Mouse (Mus musculus): ENCODE measurements around the gene Cpsf6. TPM values are rescaled to one million over a fixed set of nuclear protein-coding genes. Genes with fewer than 3 reads are reported as not detected.

Gene Cpsf6
- total RNA-seq, 2 experiments from 2014 or later = 27.9 to 35.2 TPM

DNA sequence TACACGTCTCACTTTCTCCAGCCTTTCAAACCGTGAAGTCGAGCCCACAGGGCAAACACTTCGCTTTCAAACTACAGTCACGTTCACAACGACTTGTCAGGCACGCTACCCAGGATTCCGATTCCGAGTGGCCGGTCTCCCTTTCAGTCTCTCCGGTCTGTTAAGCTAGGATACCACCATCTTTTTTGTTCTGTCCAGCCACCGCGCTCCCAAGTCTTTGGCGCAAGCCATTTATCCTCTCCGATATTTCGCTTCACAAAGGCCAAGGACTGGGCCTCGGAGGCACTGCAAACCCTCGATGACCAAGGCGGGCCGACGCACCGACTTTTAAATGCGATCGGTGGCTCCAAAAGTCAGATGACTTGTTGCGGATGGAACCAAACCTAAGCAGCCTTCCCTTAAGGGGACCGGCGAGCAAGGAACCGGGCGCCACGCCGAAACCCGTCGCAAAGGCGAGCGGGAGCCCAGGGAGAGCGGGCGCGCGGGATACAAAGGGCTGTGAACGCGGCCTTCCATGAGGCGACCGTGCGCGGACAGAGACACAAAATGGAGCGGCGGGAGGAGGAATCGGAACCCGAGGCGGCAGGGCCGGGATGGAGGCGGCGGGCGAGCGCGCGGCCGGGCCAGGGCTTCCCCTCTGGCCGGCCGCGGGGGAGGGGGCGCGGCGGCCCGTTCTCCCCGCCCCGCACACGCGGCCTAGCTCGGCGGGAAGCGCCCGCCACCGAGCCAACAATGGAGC lies 3.8 kb downstream of the Cpsf6 start:
- intact Hi-C loops (cut with DNase I) = loop anchor here (10.0 kb wide), 1 partner anchor 311 kb away; the partner anchor contains the start of gene Cct2

DNA sequence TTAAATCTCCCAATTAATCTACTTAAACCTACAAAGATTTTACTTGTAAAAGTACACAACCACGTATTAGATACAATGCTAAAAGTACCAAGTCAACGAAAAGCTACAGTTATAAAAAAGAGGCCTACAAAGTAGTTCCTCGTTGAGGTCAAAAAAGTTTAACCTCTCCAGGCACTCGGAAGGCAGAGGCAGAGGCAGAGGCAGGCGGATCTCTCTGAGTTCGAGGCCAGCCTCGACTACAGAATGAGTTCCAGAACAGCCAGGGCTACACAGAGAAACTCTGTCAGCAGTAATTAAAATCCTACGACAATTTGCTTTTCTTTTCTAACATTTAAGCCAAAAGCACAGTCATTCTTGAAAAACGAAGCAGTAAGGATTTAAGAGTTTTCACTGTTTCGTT lies 4.7 kb downstream of the Cpsf6 start:
- DNase-seq (ENCODE audit: low spot score) = no peak
- intact Hi-C loops (cut with DNase I) = loop anchor here (10.0 kb wide), 1 partner anchor 310 kb away; the partner anchor contains the start of gene Cct2

More for the DNA sequence above, 3.8 kb downstream of the Cpsf6 start:
- peak; percentile 20 for DNase-seq (ENCODE audit: low spot score)

DNA sequence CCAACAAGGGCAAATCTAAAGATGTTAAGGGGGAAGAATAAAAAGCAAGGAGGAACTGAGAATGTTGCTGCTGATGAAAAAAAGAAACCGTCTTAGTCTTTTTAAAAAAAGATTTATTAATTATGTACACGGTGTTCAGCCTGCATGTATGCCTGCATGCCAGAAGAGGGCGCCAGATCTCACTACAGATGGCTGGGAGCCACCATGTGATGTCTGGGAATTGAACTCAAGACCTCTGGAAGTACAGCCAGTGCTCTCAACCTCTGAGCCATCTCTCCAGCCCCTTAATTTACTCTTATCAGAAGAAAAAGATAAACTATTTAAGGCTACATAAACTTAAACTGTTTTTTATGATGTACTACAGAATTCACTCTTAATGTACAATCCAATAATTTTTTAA lies 16.7 kb downstream of the Cpsf6 start:
- intact Hi-C loops (cut with DNase I) = loop anchor here (1.0 to 10.0 kb wide), 3 partner anchors 39 to 312 kb away; no protein-coding TSS in a partner anchor
- DNase-seq (ENCODE audit: low spot score) = peak; percentile 4

DNA sequence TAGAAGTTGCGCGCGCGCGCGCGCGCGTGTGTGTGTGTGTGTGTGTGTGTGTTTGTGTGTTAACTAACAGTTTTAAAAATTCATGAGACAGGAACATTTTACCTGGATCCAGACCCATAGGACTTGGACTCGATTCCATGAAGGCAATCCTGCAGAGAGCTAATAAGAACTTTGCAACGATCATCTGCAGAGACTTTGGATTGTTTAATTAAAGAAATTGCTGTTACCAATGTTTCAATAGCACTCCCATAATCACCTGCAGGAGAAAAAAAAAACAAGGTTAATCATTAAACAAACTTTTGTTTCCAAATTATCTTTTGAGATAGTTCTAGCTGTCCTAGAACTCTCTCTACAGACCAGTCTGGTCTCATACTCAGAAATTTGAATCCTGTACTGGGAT lies 20.9 kb downstream of the Cpsf6 start:
- intact Hi-C loops (cut with DNase I) = no loop called here

DNA sequence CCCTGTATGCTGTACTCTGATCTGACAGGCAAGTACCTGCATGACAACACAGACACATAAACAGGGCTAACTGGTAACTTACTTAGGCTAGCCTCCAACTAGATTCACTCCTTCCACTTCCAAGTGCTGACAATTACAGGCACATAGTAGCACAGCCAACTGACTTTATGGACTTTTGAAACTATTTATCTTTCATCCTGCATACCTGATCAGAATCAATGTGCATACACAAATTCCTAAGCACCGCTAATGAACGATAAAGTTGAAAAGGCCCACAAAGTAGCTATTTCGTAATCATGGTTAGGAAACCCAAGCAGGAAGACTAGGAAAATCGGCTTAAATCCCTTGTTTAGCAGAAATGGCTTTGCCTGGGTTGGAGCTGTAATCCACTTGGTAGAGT lies 36.8 kb downstream of the Cpsf6 start:
- intact Hi-C loops (cut with DNase I) = no loop called here

More for the DNA sequence above, 20.9 kb downstream of the Cpsf6 start:
- DNase-seq (ENCODE audit: low spot score) = no peak

DNA sequence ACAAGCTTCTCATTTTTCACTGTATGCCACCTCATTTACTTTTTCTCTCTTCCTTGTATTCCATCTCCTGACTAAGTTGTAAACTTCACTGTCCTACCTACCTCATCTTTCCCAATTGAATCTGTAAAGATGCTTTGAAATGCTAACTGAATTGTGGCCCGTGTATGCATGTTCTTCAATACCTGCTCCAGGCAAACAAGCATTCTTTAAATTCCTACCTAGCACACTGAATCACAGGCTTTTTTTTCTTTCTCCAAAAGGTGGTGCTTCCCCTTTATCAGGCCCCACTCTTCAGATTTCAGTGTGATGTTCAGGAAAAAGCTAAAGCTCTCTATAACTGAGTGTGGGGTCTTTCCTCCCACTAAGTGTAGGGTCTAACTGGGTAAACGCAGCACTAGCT lies 37.4 kb downstream of the Cpsf6 start:
- intact Hi-C loops (cut with DNase I) = no loop called here
- DNase-seq (ENCODE audit: low spot score) = no peak

More for the DNA sequence above, 36.8 kb downstream of the Cpsf6 start:
- no peak for DNase-seq (ENCODE audit: low spot score)

DNA sequence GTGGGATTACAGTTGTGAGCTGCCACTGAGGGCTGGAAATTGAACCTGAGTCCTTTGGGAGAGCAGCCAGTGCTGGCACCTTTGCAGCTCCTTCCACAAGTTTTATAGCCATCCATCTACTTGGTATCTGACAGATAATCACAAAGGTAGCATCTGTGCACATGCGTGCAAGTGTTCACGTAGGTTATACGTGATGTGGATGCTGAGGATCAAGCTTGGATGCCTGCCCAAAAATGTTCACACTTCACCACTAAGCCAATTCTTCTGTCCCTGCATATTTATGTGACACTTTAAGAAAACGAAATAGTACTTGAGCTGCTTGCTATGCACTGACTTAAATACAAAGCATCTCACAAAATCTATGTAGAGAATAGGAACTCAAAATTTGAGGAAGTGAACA lies 38.8 kb downstream of the Cpsf6 start:
- intact Hi-C loops (cut with DNase I) = no loop called here
- no peak for DNase-seq (ENCODE audit: low spot score)

DNA sequence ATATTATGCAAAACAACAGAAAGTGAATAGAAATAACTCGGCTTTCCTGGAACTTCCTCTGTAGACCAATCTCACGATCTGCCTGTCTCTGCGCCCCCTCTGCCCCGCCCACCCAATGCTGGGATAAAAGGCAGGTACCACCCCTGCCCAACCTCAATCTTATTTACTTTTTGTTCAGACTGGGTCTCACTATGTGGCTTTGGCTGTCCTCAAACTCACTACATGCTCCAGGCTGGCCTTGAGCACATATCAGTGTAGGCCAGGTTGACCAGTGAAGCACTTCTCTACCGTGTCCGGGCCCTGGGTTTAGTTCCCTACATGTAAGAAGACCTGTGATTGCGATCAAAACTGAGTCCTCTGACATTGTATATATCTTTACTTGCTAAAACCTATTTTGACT lies 40.6 kb downstream of the Cpsf6 start:
- no peak for DNase-seq (ENCODE audit: low spot score)
- intact Hi-C loops (cut with DNase I) = loop anchor here (2.0 kb wide), 1 partner anchor 96 kb away; no protein-coding TSS in a partner anchor

DNA sequence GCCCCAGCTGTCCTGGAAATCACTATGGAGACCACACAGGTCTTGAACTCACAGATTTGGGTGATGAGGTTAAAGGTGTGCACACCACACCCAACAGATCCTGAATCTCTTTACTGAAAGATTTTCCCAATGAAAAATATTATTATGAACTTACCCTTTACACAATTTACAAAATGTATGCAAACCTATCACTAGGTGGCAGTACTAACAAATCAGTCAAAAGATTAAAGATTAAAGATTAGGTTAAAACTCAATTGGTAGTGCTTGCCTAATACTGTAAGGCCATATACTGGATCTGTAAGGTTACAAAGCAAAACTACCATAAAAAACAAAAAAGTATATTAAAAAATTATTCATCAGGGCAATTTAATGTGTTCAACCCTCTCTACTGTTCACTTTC lies 41.9 kb downstream of the Cpsf6 start:
- no peak for DNase-seq (ENCODE audit: low spot score)
- intact Hi-C loops (cut with DNase I) = loop anchor here (2.0 kb wide), 1 partner anchor 97 kb away; no protein-coding TSS in a partner anchor

DNA sequence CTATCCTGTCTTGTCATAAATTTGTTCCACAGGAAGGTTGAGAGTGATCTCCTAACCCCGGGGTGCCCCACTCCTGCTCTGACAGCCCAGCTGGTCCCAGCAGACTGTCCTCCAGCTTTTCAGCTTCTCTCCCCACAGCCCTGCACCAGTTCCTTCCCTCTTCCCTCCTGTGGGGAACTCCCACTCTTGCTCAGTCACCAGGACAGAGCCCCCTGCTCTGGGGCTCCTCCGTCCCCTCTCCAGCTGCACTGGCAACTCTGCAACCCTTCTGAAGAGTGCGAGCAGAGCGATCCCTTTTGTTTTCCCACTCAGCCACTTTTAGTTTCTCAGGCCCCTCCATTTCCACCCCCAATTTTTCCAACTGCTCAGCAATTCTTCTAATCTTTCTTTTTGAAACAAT lies 44.2 kb downstream of the Cpsf6 start:
- no peak for DNase-seq (ENCODE audit: low spot score)
- intact Hi-C loops (cut with DNase I) = no loop called here

DNA sequence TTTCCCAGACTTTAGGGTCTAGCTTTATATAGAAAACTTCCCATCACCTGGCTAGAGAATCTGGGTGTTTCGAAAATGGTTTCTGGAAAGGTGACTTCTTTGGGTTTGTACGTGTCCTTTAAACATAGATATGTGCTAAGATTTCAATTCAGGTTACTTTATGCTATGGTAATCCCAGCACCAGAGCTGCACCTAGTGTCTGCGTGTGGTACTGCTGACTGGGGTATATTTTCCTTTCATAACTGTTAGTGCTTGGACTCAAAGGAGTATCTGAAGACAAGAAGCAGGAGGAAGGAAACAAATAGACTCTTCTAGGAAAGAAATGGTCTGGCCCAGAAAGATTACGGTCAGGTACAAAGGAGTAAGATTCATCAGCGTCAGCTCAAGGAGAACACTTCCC lies 49.3 kb downstream of the Cpsf6 start:
- DNase-seq (ENCODE audit: low spot score) = no peak
- intact Hi-C loops (cut with DNase I) = loop anchor here (5.0 kb wide), 1 partner anchor 58 kb away; no protein-coding TSS in a partner anchor

DNA sequence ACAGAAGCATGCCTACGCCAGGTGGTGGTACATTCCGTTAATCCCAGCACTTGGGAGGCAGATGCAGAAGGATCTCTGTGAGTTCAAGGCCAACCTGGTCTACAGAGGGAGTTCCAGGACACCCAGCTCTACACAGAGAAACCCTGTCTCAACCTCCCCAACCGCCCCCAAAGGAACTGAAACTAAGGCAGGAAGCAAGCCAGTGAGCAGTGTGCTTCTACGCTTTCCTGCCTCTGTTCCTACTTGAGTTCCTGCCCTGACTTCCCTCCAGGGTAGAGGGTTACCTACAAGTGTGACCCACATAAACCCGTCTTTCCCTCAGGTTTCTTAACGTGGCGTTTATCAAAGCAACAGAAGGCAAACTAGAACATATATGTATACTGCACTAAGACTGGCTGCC lies 56.0 kb downstream of the Cpsf6 start:
- intact Hi-C loops (cut with DNase I) = no loop called here
- DNase-seq (ENCODE audit: low spot score) = no peak

DNA sequence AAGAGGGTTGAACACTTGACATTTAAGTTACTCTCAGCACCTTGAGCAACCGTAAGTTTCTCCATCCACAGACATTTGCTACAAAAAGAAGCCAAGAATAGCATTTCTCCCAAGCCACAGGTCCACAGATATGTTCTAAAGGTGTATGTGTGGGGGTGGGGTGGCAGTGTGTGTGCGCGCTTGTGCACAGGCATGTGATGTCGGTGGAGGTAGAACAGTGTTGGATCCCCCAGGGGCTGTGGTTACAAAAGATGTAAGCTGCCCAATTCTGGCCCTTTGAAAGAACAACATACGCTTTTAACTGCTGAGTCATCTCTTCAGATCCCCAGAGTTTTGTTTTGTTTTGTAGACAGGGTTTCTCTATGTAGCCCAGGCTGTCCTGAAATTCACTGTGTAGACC lies 57.2 kb downstream of the Cpsf6 start:
- intact Hi-C loops (cut with DNase I) = no loop called here
- no peak for DNase-seq (ENCODE audit: low spot score)

DNA sequence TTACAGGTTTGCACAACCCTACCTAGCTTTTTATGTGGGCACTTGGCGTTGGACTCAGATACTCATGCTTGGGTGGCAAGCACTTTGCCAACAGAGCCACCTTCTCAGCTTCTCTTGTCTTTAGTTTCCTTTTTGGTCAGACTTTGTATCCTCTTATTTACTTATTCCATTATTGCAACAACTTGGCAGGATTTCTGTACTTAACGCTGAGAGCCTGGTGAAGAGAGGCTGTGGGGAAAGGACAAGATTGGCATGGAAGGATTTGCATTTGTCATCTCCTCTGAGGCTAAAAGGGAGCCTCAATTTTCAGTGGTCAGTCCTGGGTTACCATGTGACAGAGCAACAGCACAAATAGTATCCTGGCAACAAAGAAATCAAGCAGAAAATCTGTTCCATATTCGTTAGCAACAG lies 59.2 kb downstream of the Cpsf6 start:
- DNase-seq (ENCODE audit: low spot score) = no peak
- intact Hi-C loops (cut with DNase I) = no loop called here

DNA sequence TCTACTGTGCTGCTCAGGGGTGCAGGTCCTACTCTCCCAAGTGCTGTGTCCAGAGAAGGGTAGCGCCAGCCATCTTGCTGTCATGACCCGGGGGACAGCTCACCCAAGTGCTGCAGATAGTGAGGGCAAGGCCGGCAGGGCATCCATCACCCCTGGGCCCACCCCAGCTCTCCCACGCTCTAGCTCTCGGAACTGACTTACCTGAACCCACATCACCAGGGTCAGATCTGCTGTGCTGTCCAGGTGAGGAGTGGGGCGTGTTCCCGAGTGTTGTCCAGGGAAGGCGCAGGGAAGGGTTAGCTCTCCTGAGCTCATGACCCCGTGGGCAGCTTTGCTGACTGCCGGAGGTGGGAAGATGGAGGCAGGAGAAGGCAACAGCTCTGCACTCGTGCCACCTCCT lies 63.4 kb downstream of the Cpsf6 start:
- DNase-seq (ENCODE audit: low spot score) = no peak
- intact Hi-C loops (cut with DNase I) = no loop called here

DNA sequence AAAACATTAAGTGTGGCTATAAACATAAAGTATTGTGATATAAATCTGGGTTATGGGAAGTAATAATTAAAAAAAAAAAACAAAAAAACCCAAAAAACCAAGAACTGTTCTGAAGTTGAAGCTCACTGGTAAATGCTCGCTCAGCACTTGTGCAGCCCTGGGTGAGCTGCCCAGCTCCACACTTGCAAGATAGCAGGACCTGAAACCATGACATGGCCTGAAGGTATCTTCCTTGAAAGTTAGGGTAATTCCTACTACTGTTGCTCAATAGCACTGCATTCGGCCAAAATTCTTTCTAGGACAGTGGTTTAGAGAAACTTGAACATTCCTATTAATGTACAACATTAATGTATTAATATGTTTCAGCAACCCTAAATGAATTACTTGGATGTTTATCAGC lies 66.7 kb downstream of the Cpsf6 start:
- intact Hi-C loops (cut with DNase I) = no loop called here
- no peak for DNase-seq (ENCODE audit: low spot score)

DNA sequence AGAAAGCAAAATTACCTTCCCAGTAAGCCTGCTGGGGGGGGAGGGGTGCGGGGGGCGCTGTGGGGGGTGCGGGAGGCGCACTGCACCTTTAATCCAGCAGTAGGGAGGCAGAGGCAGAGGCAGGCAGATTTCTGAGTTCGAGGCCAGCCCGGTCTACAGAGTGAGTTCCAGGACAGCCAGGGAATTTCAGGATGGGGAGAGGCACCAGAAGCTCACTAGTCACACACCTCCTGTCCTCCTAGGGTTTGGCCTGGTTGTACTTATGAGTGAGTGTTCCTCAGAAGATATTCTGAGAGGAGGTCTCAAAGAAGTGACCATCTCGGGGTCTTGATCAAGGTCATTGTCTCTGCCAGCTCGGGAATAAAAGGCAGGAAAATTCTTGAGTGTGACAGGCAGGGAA lies 67.6 kb downstream of the Cpsf6 start:
- intact Hi-C loops (cut with DNase I) = no loop called here
- no peak for DNase-seq (ENCODE audit: low spot score)

DNA sequence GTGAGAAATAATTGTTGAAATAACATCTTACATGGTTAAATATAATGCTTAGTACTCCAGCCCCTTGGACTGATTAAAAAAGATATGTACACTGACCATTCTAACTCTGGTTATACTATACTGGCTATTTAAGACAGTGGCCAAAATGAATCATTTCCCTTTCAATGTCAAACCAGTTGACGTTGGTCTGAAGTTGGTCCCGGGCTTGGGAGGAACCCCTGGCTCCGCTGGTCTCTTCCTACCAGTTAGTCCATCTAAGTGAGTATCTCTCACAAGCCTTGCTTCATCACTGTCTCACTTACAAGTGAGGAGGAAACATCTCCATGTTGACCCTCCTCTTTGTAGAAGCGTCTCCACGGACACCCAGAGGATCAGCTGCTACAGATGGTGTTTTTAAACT lies 75.4 kb downstream of the Cpsf6 start:
- no peak for DNase-seq (ENCODE audit: low spot score)
- intact Hi-C loops (cut with DNase I) = no loop called here

DNA sequence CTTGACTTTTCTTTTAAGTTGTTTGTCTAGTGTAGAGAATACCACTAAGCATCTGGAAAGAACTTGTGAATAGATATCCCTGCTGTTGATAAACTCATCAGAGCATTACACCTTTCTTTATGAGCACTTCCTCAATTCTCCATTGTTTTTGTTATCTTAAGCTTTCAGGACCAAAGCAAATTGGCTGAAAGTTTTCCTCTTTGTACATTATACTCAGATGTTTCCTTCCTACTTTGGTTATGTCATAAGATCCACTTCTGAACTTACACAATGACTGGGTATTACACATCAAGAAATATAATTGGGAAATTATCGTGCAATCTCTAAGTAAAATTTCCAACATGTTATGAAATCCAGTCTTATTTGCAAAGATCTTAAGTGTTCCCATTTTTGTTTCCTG lies 78.1 kb downstream of the Cpsf6 start:
- intact Hi-C loops (cut with DNase I) = no loop called here
- no peak for DNase-seq (ENCODE audit: low spot score)

DNA sequence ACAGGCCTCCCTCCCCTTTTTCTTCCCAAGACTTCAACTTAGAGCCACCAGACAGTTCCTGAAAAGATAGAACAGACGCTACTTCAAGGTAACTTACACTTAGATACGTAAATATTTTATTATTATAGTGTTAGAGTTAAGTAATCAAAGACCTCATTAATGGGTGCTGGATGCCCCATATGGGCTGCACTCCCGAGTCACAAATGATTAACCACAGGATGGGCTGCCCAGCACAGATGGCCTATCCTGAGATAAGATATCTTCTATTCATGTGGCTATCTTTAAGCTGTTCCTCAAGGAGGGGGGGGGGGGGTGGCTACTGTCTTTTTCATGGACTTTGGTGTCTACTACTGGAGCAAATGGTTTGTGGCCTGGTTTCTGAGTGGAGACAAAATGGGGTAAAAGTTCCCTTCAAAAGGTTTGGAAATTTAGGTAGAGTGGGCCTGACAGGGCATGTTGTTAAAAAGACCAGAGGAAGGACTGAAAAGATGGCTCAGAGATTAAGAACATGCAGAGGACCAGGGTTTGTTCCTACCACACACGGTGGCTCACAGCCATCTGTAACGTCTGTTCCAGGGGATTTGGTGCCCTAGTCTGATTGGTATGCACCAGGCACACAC lies 79.8 kb downstream of the Cpsf6 start:
- intact Hi-C loops (cut with DNase I) = no loop called here
- no peak for DNase-seq (ENCODE audit: low spot score)

DNA sequence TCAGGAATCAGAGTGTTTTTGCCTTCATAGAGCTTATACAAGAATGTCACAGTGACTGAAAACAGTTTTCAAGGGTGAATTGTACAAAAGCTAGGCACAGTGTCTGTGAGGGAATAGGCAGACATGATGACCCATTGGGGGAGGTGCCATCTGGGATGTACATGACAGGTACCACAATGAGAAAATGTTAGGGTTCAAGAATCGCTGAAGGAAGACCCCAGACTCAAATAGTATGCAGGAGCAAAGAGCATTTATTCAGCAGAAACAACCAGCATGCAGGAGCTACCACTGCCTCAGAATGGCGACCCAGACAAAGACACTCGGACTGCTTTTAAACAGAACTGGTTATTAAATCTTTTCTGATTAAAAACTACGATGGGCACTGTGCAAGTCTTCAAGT lies 80.7 kb downstream of the Cpsf6 start:
- intact Hi-C loops (cut with DNase I) = no loop called here
- no peak for DNase-seq (ENCODE audit: low spot score)

All from heart, postnatal 25 days (tissue).